Mouse (Mus musculus): Measurements from ENCODE around the gene Prpf4b.
A peak's percentile ranks its signal among the peaks of the same experiment; 100 is the strongest.
"Not testable (repeated sequence)": the region's sequence is repeated elsewhere in the genome, so short reads cannot be mapped to it uniquely, and the experiment has no call there.

The Prpf4b gene

GRCm38 (mm10) chr13:34875166-34875710 lies at the start of gene Prpf4b:
Prpf4b (plus strand) TSS chr13:34875302.
- DNase-seq (ENCODE audit: low read depth, low spot score), result peak; percentile 86

DNA sequence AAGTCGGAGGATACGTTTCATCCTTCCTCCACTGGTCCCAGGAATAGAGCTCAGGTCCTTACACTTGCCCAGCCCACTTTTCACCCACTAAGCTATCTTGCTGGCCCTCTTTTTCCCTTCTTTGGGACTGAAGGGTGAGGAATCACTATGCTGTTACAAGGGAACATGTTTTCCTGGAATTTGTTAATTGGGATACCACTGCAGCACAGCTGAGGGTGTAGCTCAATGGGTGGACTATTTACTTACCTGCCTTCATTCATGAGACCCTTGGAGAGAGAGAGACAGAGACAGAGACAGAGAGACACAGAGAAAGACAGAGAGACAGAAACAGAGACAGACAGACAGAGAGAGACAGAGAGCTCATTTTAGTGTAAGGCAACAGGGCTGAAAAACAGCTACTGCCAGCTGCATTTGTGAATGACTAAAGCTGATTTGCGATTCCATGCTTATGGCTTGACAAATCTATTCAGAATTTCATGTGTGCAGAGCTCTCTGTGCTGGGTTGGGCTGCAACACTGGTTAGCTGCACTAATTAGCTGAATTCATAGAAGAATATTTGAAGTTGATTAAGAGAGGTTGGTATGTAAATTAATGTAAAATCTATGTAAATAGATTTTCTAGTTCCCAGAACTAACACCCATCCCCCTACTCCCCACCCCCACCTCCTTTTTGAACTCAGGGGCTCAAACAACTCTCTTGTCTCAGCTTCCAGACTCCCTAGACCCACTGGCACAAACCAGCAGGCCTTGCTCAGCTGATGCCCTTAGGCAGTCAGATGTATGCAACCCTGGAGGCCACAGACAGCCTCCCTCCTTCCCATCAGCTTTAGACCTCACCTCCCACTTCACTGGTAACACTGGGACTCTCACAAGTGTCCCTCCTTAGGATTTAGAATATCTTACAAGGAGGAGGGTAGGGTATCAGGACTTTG lies 48.1 kb upstream of the Prpf4b start:
- DNase-seq (ENCODE audit: low read depth, low spot score), result no peak

- no peak for DNase-seq (ENCODE audit: low read depth, low spot score)
Measured at GRCm38 (mm10) chr13:34827988-34828882, 46.9 kb upstream of the Prpf4b start.

DNA sequence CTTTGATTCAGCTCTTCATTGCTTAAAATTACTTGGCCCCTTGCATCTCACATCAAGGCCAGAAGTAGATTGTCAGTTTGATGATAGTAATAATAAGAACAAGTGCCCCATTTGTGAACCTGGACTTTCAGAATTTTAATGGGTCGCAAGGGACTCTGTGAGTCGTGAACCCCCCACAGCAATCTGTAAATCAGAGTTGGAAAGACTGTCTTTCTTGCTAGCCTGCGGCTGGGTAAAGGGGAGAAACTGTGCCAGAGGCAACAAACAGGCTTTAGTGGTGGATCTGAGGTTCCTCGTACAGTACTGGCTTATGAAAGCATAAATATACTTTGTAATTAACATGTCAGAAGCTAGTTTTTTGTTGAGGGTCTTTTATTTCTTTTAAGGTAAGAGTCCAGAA lies 32.3 kb upstream of the Prpf4b start:
- no peak for DNase-seq (ENCODE audit: low read depth, low spot score)

DNA sequence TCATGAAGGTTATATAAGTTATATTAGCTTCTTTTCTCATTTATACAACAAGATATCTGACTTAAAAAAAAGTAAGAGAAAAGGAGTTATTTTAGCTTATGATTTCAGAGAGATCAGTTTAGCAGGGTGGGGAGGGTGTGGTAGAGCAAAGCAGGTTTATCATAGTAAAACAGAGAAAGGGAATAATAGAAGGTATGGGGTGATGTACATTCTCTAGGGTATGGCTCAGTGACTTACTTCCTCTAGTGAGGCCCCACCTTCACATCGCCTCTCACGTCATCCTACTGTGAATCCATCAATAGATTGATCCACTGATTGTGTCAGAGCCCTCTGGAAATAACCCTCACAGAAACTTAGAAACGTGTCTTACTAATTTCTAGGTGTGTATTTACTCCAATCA lies 24.3 kb upstream of the Prpf4b start:
- DNase-seq (ENCODE audit: low read depth, low spot score), result no peak

DNA sequence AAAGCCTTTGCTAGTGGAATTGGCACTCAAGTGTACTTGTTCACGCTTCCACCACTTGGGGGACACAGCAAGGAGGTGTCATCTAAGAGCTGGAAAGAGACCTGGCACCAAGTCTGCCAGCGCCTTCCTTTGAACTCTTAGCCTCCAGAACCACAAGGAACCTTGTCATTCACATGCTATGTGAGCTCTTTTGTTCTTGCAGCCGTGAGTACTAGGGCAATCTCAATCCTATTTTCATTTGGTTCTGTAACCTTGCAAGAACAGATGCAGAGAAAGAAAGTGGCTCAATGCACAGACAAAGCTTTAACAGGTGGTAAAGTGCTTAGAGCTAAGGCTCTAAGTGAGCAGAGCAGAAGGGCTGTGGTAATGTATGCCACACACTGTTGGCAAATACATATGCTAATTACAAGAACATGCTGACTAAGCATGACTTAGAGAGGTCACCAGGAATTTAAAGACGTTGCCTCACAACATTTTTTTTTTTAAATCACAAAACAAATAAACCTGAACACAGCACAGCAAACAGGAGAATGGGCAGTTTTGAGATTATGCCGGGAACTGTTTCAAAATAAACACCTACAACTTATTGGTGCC lies 23.8 kb upstream of the Prpf4b start:
- no peak for DNase-seq (ENCODE audit: low read depth, low spot score)

DNA sequence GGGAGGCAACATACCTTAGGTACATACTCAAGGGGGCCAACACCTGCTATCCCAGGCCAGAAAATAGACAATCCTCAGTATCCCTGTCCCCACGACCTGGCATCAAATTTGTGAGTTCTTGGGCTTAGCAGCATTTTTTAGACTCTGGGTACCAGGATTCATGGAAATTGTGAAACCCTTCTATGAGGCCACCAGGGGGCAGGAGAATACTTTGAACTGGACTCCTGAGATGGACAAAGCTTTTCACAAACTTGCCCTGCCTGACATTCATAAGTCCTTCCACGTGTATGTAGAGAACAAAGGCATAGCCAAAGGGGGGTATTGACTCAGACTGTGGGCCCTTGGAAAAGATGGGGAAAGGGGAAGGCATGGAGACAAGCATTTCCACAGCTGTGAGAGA lies 17.6 kb upstream of the Prpf4b start:
- no peak for DNase-seq (ENCODE audit: low read depth, low spot score)

DNA sequence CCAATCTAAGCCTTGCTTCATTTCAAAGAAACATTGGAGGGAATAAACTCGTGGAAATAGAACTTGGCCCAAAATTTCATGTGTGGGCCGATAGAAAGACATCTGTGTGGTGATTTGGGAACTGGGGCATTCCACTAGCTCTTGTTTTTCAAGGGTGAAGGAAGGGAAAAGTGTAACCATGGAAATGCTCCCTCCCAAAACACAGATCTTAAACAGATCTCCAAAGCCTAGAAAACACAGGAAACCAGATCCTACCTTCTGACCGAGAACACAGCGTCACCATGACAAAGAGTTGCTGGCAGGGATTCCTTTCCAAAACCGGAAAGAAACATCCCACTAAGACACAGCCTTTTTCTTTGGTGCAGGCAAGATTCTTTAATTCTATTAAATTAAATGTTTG lies 15.7 kb upstream of the Prpf4b start:
- DNase-seq (ENCODE audit: low read depth, low spot score), result no peak

DNA sequence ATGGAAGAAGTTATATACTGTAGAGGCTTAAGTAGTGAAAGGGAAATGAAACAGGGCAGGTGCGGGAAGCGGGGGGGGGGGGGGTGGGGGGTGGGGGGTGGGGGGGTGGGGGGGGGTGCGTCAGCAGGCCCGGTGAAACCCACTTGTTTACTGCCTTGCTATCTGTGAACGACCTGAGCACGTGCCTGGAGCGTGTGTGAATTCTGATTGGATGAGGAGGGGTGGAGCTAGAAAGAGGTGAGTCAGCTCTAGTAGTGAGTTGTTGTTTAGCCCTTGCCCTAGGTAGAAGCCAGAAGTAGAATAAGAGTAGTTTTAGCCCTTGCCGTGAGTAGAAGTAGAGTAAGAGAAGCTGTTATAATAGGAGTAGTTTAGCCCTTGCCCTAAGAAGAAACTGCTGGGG lies 13.9 kb upstream of the Prpf4b start:
- not testable (repeated sequence) for DNase-seq (ENCODE audit: low read depth, low spot score)

DNA sequence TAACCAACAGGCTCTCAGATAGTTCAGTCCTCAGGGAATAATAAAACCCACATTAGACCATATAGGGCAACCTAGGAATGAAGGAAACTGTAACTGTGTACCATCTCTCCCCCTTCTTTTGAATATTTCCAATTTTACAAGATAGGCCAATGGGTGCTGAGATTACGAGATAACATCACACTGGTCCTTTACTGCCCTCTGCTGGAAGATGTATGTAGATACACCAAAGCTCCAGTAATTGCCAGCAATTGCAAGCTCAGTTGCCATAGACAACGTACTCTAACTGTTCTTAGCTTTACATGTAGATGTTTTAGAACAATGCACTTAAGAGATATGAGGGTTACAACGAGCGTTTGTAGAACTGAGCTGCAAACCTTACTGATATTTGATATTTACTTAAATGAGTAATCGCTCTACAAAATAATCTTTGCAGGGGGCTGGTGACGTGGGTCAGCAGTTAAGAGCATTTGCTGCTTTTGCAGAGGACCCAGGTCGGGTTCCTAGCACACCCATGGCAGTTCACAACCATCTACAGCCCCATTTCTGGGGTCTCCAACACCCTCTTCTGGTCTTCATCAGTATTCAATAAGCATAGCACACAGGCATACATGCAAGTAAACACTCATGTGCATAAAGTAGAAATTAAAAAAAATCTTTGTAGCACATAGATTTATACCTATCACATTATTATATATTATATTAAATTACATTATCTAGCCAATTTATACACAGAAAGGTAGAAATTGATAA lies 10.5 kb upstream of the Prpf4b start:
- DNase-seq (ENCODE audit: low read depth, low spot score), result peak; percentile 64

- peak; percentile 90 for DNase-seq (ENCODE audit: low read depth, low spot score)
Measured at GRCm38 (mm10) chr13:34873801-34874681, 1.1 kb upstream of the Prpf4b start.

- DNase-seq (ENCODE audit: low read depth, low spot score), result not testable (repeated sequence)
Measured at GRCm38 (mm10) chr13:34874736-34875135, 366 bp upstream of the Prpf4b start.

GRCm38 (mm10) chr13:34875741-34876445 lies 791 bp downstream of the Prpf4b start:
- peak; percentile 38 for DNase-seq (ENCODE audit: low read depth, low spot score)

GRCm38 (mm10) chr13:34876481-34876880 lies 1.4 kb downstream of the Prpf4b start:
- DNase-seq (ENCODE audit: low read depth, low spot score), result no peak

DNA sequence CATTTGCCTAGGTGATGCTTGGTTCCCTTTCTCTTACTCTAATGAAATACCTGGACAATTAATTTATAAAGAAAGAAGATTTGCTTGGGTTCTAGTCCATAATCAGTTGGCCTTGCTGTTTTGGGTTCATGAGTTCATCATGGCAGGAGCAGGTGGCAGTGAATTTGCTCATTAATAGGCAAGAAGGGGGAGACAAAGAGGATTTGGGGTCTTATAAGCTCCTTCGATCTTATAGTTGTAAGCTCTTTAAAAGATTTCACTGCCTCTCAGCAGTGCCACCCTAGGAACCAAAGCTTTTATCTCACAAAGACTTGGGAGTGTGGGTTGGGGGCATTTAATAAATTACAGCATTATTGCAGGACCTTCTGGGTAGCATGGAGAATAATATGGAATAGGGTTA lies 17.8 kb downstream of the Prpf4b start:
- no peak for DNase-seq (ENCODE audit: low read depth, low spot score)

DNA sequence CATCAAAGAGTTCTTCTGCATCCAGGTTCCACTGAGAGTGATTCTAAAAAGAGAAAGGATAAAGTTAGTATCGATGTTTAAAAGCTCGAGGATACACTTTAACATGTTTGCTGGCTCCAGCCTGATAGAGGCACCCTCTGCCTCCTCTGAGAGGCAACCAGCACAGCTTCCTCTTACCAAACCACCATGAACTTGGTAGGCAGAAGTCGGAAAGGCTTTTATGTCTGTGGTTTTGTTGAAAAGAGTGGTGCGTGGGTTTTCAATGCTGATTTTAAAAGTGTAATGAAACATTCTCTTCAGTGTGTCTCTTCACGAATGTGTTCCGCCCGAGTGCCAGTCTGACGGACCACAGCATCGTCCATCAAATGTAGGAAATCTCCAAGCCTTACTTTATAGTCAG lies 39.5 kb downstream of the Prpf4b start:
- DNase-seq (ENCODE audit: low read depth, low spot score), result no peak

- DNase-seq (ENCODE audit: low read depth, low spot score), result no peak
Measured at GRCm38 (mm10) chr13:34916520-34917167, 41.5 kb downstream of the Prpf4b start.

GRCm38 (mm10) chr13:34924210-34924609 lies 49.1 kb downstream of the Prpf4b start, which contains the start of the genes Fam217a and 4933417A18Rik:
Fam217a (minus strand) TSS chr13:34924310.
4933417A18Rik (plus strand) TSS chr13:34924409.
- DNase-seq (ENCODE audit: low read depth, low spot score), result no peak
